Mouse (Mus musculus) testis, postnatal 10 days (tissue): ENCODE measurements around the gene Ak4.
"Not testable (repeated sequence)": the region's sequence is repeated elsewhere in the genome, so short reads cannot be mapped to it uniquely, and the experiment has no call there.

Experiments
- DNase-seq: peaks from one replicate; pipeline ENCODE4 v3.0.0; 2021; ENCODE audit warnings: low spot score

Gene Ak4

GRCm38 (mm10) chr4:101419151-101419910, at the start of gene Ak4:
TSS of gene Ak4 (plus strand) at chr4:101419277.
- DNase-seq, result peak; percentile 63

GRCm38 (mm10) chr4:101369738-101370275, 49.3 kb upstream of the Ak4 start:
- DNase-seq, result peak; percentile 24

- no peak for DNase-seq
Observed at GRCm38 (mm10) chr4:101372283-101372682, 46.8 kb upstream of the Ak4 start.

GRCm38 (mm10) chr4:101372751-101373150, 46.3 kb upstream of the Ak4 start:
- no peak for DNase-seq

- no peak for DNase-seq
Observed at GRCm38 (mm10) chr4:101374104-101374503, 45.0 kb upstream of the Ak4 start.

- no peak for DNase-seq
Observed at GRCm38 (mm10) chr4:101376835-101377234, 42.2 kb upstream of the Ak4 start.

- DNase-seq, result no peak
Observed at GRCm38 (mm10) chr4:101378241-101378640, 40.8 kb upstream of the Ak4 start.

GRCm38 (mm10) chr4:101378778-101379177, 40.3 kb upstream of the Ak4 start:
- DNase-seq, result no peak

GRCm38 (mm10) chr4:101385002-101385401, 34.1 kb upstream of the Ak4 start:
- no peak for DNase-seq

GRCm38 (mm10) chr4:101388246-101388645, 30.8 kb upstream of the Ak4 start:
- no peak for DNase-seq

GRCm38 (mm10) chr4:101388656-101389055, 30.4 kb upstream of the Ak4 start:
- not testable (repeated sequence) for DNase-seq

GRCm38 (mm10) chr4:101392229-101392628, 26.8 kb upstream of the Ak4 start:
- DNase-seq, result peak; percentile 62

- DNase-seq, result no peak
Observed at GRCm38 (mm10) chr4:101393292-101393711, 25.8 kb upstream of the Ak4 start.

- DNase-seq, result no peak
Observed at GRCm38 (mm10) chr4:101395021-101395533, 24.0 kb upstream of the Ak4 start.

- DNase-seq, result no peak
Observed at GRCm38 (mm10) chr4:101400025-101400594, 19.0 kb upstream of the Ak4 start.

- no peak for DNase-seq
Observed at GRCm38 (mm10) chr4:101401945-101402344, 17.1 kb upstream of the Ak4 start.

- DNase-seq, result no peak
Observed at GRCm38 (mm10) chr4:101404863-101405262, 14.2 kb upstream of the Ak4 start.

- no peak for DNase-seq
Observed at GRCm38 (mm10) chr4:101406411-101407196, 12.5 kb upstream of the Ak4 start.

- DNase-seq, result no peak
Observed at GRCm38 (mm10) chr4:101416966-101417365, 2.1 kb upstream of the Ak4 start.

- peak; percentile 50 for DNase-seq
Observed at GRCm38 (mm10) chr4:101419911-101420880, 1.1 kb downstream of the Ak4 start.

GRCm38 (mm10) chr4:101422996-101423395, 3.9 kb downstream of the Ak4 start:
- no peak for DNase-seq
